Comparison of ENCODE assay signal across 13 mouse cellular contexts in the genomic region with DNA sequence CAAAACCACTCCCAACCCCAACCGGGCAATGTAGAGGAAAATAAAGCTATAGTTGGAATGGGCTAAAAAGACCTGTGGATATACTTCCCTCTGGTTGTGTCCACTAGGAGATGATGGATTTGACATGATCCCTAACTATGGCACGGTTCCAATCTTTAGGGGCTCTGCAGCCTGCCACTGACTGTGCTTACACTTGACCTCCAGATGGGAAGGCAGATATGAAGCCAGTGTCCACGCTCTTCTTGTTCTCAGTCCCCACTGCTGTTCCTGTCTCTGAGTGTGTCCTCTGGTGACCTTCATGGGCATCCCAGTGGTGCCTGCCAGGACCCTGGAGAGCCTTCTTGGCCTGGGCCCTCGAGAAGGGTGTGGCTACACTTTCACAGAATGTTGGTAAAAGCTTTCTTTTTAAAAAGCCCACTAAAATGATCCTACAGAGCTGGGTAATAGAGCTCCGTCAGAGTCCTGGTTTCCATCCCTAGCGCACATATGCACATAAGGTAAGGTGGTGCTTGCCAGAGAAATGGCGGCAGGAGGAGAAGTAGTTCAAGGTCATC.
DNase-seq lines count a peak whose midpoint lies in the region; ATAC-seq lines count a peak whose summit lies in the region.
"Had no signal": no experiment of that assay in that cellular context is flagged by ENCODE, and none has a peak within 500 bp of the region (broad histone marks: within the 10 kb centered on the region; RNA-seq: fewer than 3 reads in every experiment).

No protein-coding gene starts in this region.

- H3K9me3 ChIP-seq in heart, embryonic 10.5 days = no peaks in the 10 kb centered on the region
- H3K9me3 ChIP-seq in hindbrain, embryonic 13.5 days = no peaks in the 10 kb centered on the region
- H3K9me3 ChIP-seq in hindbrain, embryonic 16.5 days (ENCODE audit: control insufficient read depth, low read length) = no peaks in the 10 kb centered on the region
- H3K9me3 ChIP-seq: midbrain, embryonic 15.5 days had no signal

- no peak for ATAC-seq in hindbrain, embryonic 13.5 days (ENCODE audit: low FRiP score)
- no peak for ATAC-seq in hindbrain, embryonic 16.5 days
- ATAC-seq: midbrain, embryonic 15.5 days had no signal

- peaks cover 85% of the 10 kb centered on the region for H3K4me1 ChIP-seq in heart, embryonic 10.5 days
- H3K4me1 ChIP-seq in hindbrain, embryonic 13.5 days (replicated peaks) = peaks cover 95% of the 10 kb centered on the region
- H3K4me1 ChIP-seq in hindbrain, embryonic 16.5 days (ENCODE audit: control insufficient read depth, insufficient read depth, low read depth, low read length) = peaks cover 49% of the 10 kb centered on the region

- DNase-seq in cerebellum, adult 11-12 months = peak; percentile 58
- DNase-seq in cerebellum, adult 8-10 months = no peak
- DNase-seq in heart, embryonic 10.5 days (ENCODE audit: low spot score) = no peak
- DNase-seq in heart, adult 8-10 months (ENCODE audit: low spot score) = no peak
- DNase-seq in retina, postnatal 1 day = peak; percentile 48
- DNase-seq in retina, embryonic 14.5 days (ENCODE audit: low spot score) = no peak
- DNase-seq: kidney, adult 9 months; kidney, postnatal 36 days; lung, adult 18-20 months; spleen, adult 18-20 months had no signal

- peak overlapping the region; percentile 84; the same call in 1 of the 2 replicates for H3K27ac ChIP-seq in heart, embryonic 10.5 days
- peak overlapping the region; percentile 62 for H3K27ac ChIP-seq in hindbrain, embryonic 13.5 days
- H3K27ac ChIP-seq in hindbrain, embryonic 16.5 days (ENCODE audit: low read depth, low read length) = no peak overlapping the region
- H3K27ac ChIP-seq: midbrain, embryonic 15.5 days had no signal

- peak overlapping the region; percentile 2; the same call in 1 of the 2 replicates for H3K4me3 ChIP-seq in heart, embryonic 10.5 days
- no peak overlapping the region for H3K4me3 ChIP-seq in hindbrain, embryonic 13.5 days
- H3K4me3 ChIP-seq in hindbrain, embryonic 16.5 days (ENCODE audit: low read length) = no peak overlapping the region
- H3K4me3 ChIP-seq: midbrain, embryonic 15.5 days had no signal

- H3K27me3 ChIP-seq in heart, embryonic 10.5 days (ENCODE audit: insufficient read depth, poor library complexity, severe bottlenecking) = no peaks in the 10 kb centered on the region
- H3K27me3 ChIP-seq in hindbrain, embryonic 13.5 days = no peaks in the 10 kb centered on the region
- no peaks in the 10 kb centered on the region for H3K27me3 ChIP-seq in hindbrain, embryonic 16.5 days (replicated peaks; ENCODE audit: control insufficient read depth, insufficient read depth, low read length)
- H3K27me3 ChIP-seq: midbrain, embryonic 15.5 days had no signal

- H3K36me3 ChIP-seq in heart, embryonic 10.5 days = no peaks in the 10 kb centered on the region
- H3K36me3 ChIP-seq in hindbrain, embryonic 13.5 days = no peaks in the 10 kb centered on the region
- no peaks in the 10 kb centered on the region for H3K36me3 ChIP-seq in hindbrain, embryonic 16.5 days (ENCODE audit: control insufficient read depth, insufficient read depth, low read length)
- H3K36me3 ChIP-seq: midbrain, embryonic 15.5 days had no signal

- no peak overlapping the region for H3K4me2 ChIP-seq in hindbrain, embryonic 13.5 days
- no peak overlapping the region for H3K4me2 ChIP-seq in hindbrain, embryonic 16.5 days (ENCODE audit: low read length)
- H3K4me2 ChIP-seq: midbrain, embryonic 15.5 days had no signal

- 78% methylated on average over 7 of the region's 7 CpGs for WGBS in heart, embryonic 10.5 days
- WGBS in hindbrain, embryonic 13.5 days = 87% methylated on average over 7 of the region's 7 CpGs
- 77% methylated on average over 7 of the region's 7 CpGs for WGBS in hindbrain, embryonic 16.5 days

- no peak overlapping the region for H3K9ac ChIP-seq in hindbrain, embryonic 13.5 days
- H3K9ac ChIP-seq in hindbrain, embryonic 16.5 days (ENCODE audit: low read depth, low read length) = no peak overlapping the region
- H3K9ac ChIP-seq: midbrain, embryonic 15.5 days had no signal

Comparison
In these comparisons a context has a peak if more than half of its experiments do, and no peak if none do; other contexts are left out.
1. DNase-seq: peak in cerebellum, adult 11-12 months (single experiment) and retina, postnatal 1 day (single experiment); none in cerebellum, adult 8-10 months (single experiment), heart, embryonic 10.5 days (single experiment), heart, adult 8-10 months (single experiment) and retina, embryonic 14.5 days (single experiment).